Mouse (Mus musculus): ENCODE data around the gene Cd209b.

Cd209b gene

GRCm38 (mm10) chr8:3926744-3927143, at the start of gene Cd209b:
Gene Cd209b (minus strand): TSS chr8:3926844.
- no peak for DNase-seq (ENCODE audit: low spot score)

GRCm38 (mm10) chr8:3956037-3956436, 29.4 kb upstream of the Cd209b start:
- DNase-seq (ENCODE audit: low spot score): peak; percentile 7

GRCm38 (mm10) chr8:3954646-3955045, 28.0 kb upstream of the Cd209b start, which contains the start of gene Cd209c:
Gene Cd209c (minus strand): TSS chr8:3954746.
- no peak for DNase-seq (ENCODE audit: low spot score)

GRCm38 (mm10) chr8:3940023-3940422, 13.4 kb upstream of the Cd209b start:
- DNase-seq (ENCODE audit: low spot score): no peak

GRCm38 (mm10) chr8:3878455-3878854, 48.2 kb downstream of the Cd209b start, which contains the start of gene Cd209d:
Gene Cd209d (minus strand): TSS chr8:3878555.
- DNase-seq (ENCODE audit: low spot score): no peak

- no peak for DNase-seq (ENCODE audit: low spot score)
These were observed 50.5 kb downstream of the Cd209b start for GRCm38 (mm10) chr8:3876121-3876520.

Measured in adipocyte (in vitro differentiated cells).